Mouse (Mus musculus): ENCODE results near the gene Dcaf6.

The Dcaf6 gene

GRCm38 (mm10) chr1:165460360-165460800 lies at the start of gene Dcaf6, which contains the start of gene Mpc2:
Gene Dcaf6, minus strand, starts transcription at chr1:165460475.
Gene Mpc2, plus strand, starts transcription at chr1:165460637.
- peak; percentile 99 for DNase-seq

- no peak for DNase-seq
These were observed 46.0 kb upstream of the Dcaf6 start for GRCm38 (mm10) chr1:165506303-165506702.

GRCm38 (mm10) chr1:165503307-165504024 lies 43.2 kb upstream of the Dcaf6 start:
- peak; percentile 87 for DNase-seq

GRCm38 (mm10) chr1:165498856-165499255 lies 38.6 kb upstream of the Dcaf6 start:
- peak; percentile 36 for DNase-seq

- DNase-seq = no peak
These were observed 28.9 kb upstream of the Dcaf6 start for GRCm38 (mm10) chr1:165489197-165489596.

GRCm38 (mm10) chr1:165486108-165486507 lies 25.8 kb upstream of the Dcaf6 start:
- peak; percentile 62 for DNase-seq

GRCm38 (mm10) chr1:165484688-165485233 lies 24.5 kb upstream of the Dcaf6 start, which contains the start of gene Adcy10:
Gene Adcy10, plus strand, starts transcription at chr1:165485183.
- DNase-seq = no peak

- DNase-seq = no peak
These were observed 11.2 kb upstream of the Dcaf6 start for GRCm38 (mm10) chr1:165471490-165471889.

GRCm38 (mm10) chr1:165469717-165470116 lies 9.4 kb upstream of the Dcaf6 start:
- peak; percentile 60 for DNase-seq

- peak; percentile 69 for DNase-seq
These were observed 8.7 kb upstream of the Dcaf6 start for GRCm38 (mm10) chr1:165468971-165469370.

- DNase-seq = no peak
These were observed 4.3 kb upstream of the Dcaf6 start for GRCm38 (mm10) chr1:165464574-165464973.

- DNase-seq = no peak
These were observed 2.6 kb upstream of the Dcaf6 start for GRCm38 (mm10) chr1:165462861-165463260.

- DNase-seq = peak; percentile 75
These were observed 1.4 kb upstream of the Dcaf6 start for GRCm38 (mm10) chr1:165461681-165462080.

- DNase-seq = peak; percentile 100
These were observed 614 bp upstream of the Dcaf6 start for GRCm38 (mm10) chr1:165460801-165461377.

- peak; percentile 72 for DNase-seq
These were observed 633 bp downstream of the Dcaf6 start for GRCm38 (mm10) chr1:165459503-165460181.

- no peak for DNase-seq
These were observed 1.2 kb downstream of the Dcaf6 start for GRCm38 (mm10) chr1:165459041-165459502.

GRCm38 (mm10) chr1:165441719-165442118 lies 18.6 kb downstream of the Dcaf6 start:
- DNase-seq = no peak

GRCm38 (mm10) chr1:165441201-165441600 lies 19.1 kb downstream of the Dcaf6 start:
- DNase-seq = no peak

- no peak for DNase-seq
These were observed 19.5 kb downstream of the Dcaf6 start for GRCm38 (mm10) chr1:165440788-165441187.

GRCm38 (mm10) chr1:165438289-165439021 lies 21.8 kb downstream of the Dcaf6 start:
- DNase-seq = no peak

GRCm38 (mm10) chr1:165432883-165433282 lies 27.4 kb downstream of the Dcaf6 start:
- no peak for DNase-seq

- DNase-seq = no peak
These were observed 34.0 kb downstream of the Dcaf6 start for GRCm38 (mm10) chr1:165426254-165426653.

All from kidney, adult 9 months (tissue).